Mouse (Mus musculus): ENCODE results near the gene Spint3. TPM values are rescaled to one million over a fixed set of nuclear protein-coding genes. Genes with fewer than 3 reads are reported as not detected.
A peak's percentile ranks its signal among the peaks of the same experiment; 100 is the strongest.

Spint3 gene
- total and polyA plus RNA-seq, 3 experiments, result not detected

DNA sequence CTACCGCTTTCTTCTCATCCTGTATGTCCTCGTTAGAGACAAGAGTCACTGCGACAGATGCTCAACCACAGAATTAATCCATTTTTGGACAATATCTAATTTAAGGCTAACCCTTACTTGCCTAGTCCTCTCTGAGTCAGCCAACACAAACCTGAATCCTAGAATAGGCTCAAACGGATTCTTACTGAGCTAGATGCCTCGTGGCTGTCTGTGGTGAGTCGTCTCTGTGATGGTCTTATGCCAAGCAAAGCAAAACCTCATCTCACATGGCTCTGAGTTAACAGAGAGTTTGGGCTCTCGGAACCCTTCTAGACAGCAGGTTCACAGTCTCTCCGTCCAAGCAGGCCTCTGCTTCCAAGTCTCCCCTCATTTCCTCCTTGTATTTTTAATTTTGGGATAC is 31.2 kb upstream of the Spint3 start:
- no peaks in the 10 kb centered on the region for H3K4me1 ChIP-seq (ENCODE audit: control insufficient read depth in 1 of 2, insufficient read depth in 2 of 2)
- no peak overlapping the region for H3K9ac ChIP-seq (ENCODE audit: insufficient read depth, low read depth)
- no peaks in the 10 kb centered on the region for H3K79me2 ChIP-seq (replicated peaks; ENCODE audit: control insufficient read depth, extremely low read depth, insufficient read depth, poor library complexity, severe bottlenecking)
- in situ Hi-C loops (cut with MboI; ENCODE audit: low pct_ligation_motif_present, low pct_unique_long_range_greater_than_20kb, low sequenced_read_pairs), result loop anchor here (10.0 kb wide), 1 partner anchor 50 kb away; the partner anchor contains the start of genes Wfdc10 and Wfdc9
- no peak for TF ChIP-seq EP300 (IDR thresholded peaks at IDR 0.05; ENCODE audit: low read length)
- no peak for TF ChIP-seq CTCF (conservative IDR thresholded peaks at IDR 0.05 in 1 of 2, IDR thresholded peaks at IDR 0.05 in 1 of 2; ENCODE audit: low read depth in 2 of 2, low read length in 2 of 2)
- no peak for TF ChIP-seq TCF12 (IDR thresholded peaks at IDR 0.05; ENCODE audit: low read depth, low read length)
- TF ChIP-seq RCOR1 (conservative IDR thresholded peaks at IDR 0.05; ENCODE audit: low read depth, low read length), result no peak
- DNase-seq (ENCODE audit: extremely low read depth), result no peak
- no peak overlapping the region for H3K27ac ChIP-seq (ENCODE audit: insufficient read depth, low read depth)
- H3K9me3 ChIP-seq (replicated peaks; ENCODE audit: low read length), result peaks cover 11% of the 10 kb centered on the region
- no peaks in the 10 kb centered on the region for H3K36me3 ChIP-seq (replicated peaks in 1 of 2; ENCODE audit: control insufficient read depth in 1 of 2, insufficient read depth in 1 of 2, low read length in 1 of 2)
- dilution Hi-C loops (cut with MboI; ENCODE audit: extremely low pct_ligation_motif_present, extremely low pct_unique_long_range_greater_than_20kb, low sequenced_read_pairs), result no loop called here
- H3K4me3 ChIP-seq (replicated peaks in 1 of 3; ENCODE audit: low read depth in 2 of 3, low read length in 2 of 3, poor library complexity in 1 of 3), result no peak overlapping the region
- no peak overlapping the region for H3K4me2 ChIP-seq (ENCODE audit: insufficient read depth, low read depth, poor library complexity, severe bottlenecking)
- peaks cover 77% of the 10 kb centered on the region for H3K27me3 ChIP-seq (replicated peaks)

- H3K4me1 ChIP-seq (ENCODE audit: control insufficient read depth in 1 of 2, insufficient read depth in 2 of 2), result no peaks in the 10 kb centered on the region
- peaks cover 11% of the 10 kb centered on the region for H3K9me3 ChIP-seq (replicated peaks; ENCODE audit: low read length)
- no peaks in the 10 kb centered on the region for H3K36me3 ChIP-seq (replicated peaks in 1 of 2; ENCODE audit: control insufficient read depth in 1 of 2, insufficient read depth in 1 of 2, low read length in 1 of 2)
- in situ Hi-C loops (cut with MboI; ENCODE audit: low pct_ligation_motif_present, low pct_unique_long_range_greater_than_20kb, low sequenced_read_pairs), result loop anchor here (10.0 kb wide), 1 partner anchor 51 kb away; the partner anchor contains the start of genes Wfdc10 and Wfdc9
- no peak overlapping the region for H3K4me3 ChIP-seq (replicated peaks in 1 of 3; ENCODE audit: low read depth in 2 of 3, low read length in 2 of 3, poor library complexity in 1 of 3)
- dilution Hi-C loops (cut with MboI; ENCODE audit: extremely low pct_ligation_motif_present, extremely low pct_unique_long_range_greater_than_20kb, low sequenced_read_pairs), result no loop called here
- H3K9ac ChIP-seq (ENCODE audit: insufficient read depth, low read depth), result no peak overlapping the region
- H3K27ac ChIP-seq (ENCODE audit: insufficient read depth, low read depth), result no peak overlapping the region
- H3K4me2 ChIP-seq (ENCODE audit: insufficient read depth, low read depth, poor library complexity, severe bottlenecking), result no peak overlapping the region
- H3K27me3 ChIP-seq (replicated peaks), result peaks cover 71% of the 10 kb centered on the region
- TF ChIP-seq CTCF (conservative IDR thresholded peaks at IDR 0.05 in 1 of 2, IDR thresholded peaks at IDR 0.05 in 1 of 2; ENCODE audit: low read depth in 2 of 2, low read length in 2 of 2) (peak in 1 of 2 experiments; percentile 22; a peak in 1 of 4 replicates), IRF4 (IDR thresholded peaks at IDR 0.05; ENCODE audit: low read depth, low read length) (no peak), RCOR1 (conservative IDR thresholded peaks at IDR 0.05; ENCODE audit: low read depth, low read length) (no peak)
- DNase-seq (ENCODE audit: extremely low read depth), result no peak
- H3K79me2 ChIP-seq (replicated peaks; ENCODE audit: control insufficient read depth, extremely low read depth, insufficient read depth, poor library complexity, severe bottlenecking), result no peaks in the 10 kb centered on the region
These were observed 30.2 kb upstream of the Spint3 start for GRCm38 (mm10) chr2:164603482-164603881.

- Histone ChIP-seq H3K4me2 (ENCODE audit: insufficient read depth, low read depth, poor library complexity, severe bottlenecking) (no peak overlapping the region), H3K4me1 (ENCODE audit: control insufficient read depth in 1 of 2, insufficient read depth in 2 of 2) (0 out of 4 replicates have a peak, but pooled peaks cover 0 to 2% of the 10 kb centered on the region in 2 experiments), H3K27ac (ENCODE audit: insufficient read depth, low read depth) (no peak overlapping the region), H3K9me3 (replicated peaks; ENCODE audit: low read length) (peaks cover 11% of the 10 kb centered on the region), H3K79me2 (replicated peaks; ENCODE audit: control insufficient read depth, extremely low read depth, insufficient read depth, poor library complexity, severe bottlenecking) (no peaks in the 10 kb centered on the region), H3K27me3 (replicated peaks) (peaks cover 67% of the 10 kb centered on the region), H3K36me3 (replicated peaks in 1 of 2; ENCODE audit: control insufficient read depth in 1 of 2, insufficient read depth in 1 of 2, low read length in 1 of 2) (no peaks in the 10 kb centered on the region), H3K9ac (ENCODE audit: insufficient read depth, low read depth) (no peak overlapping the region), H3K4me3 (replicated peaks in 1 of 3; ENCODE audit: low read depth in 2 of 3, low read length in 2 of 3, poor library complexity in 1 of 3) (no peak overlapping the region)
- dilution Hi-C loops (cut with MboI; ENCODE audit: extremely low pct_ligation_motif_present, extremely low pct_unique_long_range_greater_than_20kb, low sequenced_read_pairs) (no loop called here), in situ Hi-C loops (cut with MboI; ENCODE audit: low pct_ligation_motif_present, low pct_unique_long_range_greater_than_20kb, low sequenced_read_pairs) (loop anchor here (10.0 kb wide), 1 partner anchor 55 kb away; the partner anchor contains the start of genes Wfdc10 and Wfdc9)
- TF ChIP-seq CTCF (conservative IDR thresholded peaks at IDR 0.05 in 1 of 2, IDR thresholded peaks at IDR 0.05 in 1 of 2; ENCODE audit: low read depth in 2 of 2, low read length in 2 of 2) (peak in 1 of 2 experiments; percentile 29; a peak in 3 of 4 replicates), SMC3 (IDR thresholded peaks at IDR 0.05; ENCODE audit: low read depth, low read length) (no peak), RAD21 (IDR thresholded peaks at IDR 0.05; ENCODE audit: low read depth, low read length) (no peak), JUN (IDR thresholded peaks at IDR 0.05; ENCODE audit: insufficient read depth, low read depth, low read length) (no peak)
- DNase-seq (ENCODE audit: extremely low read depth), result no peak
These were observed 26.9 kb upstream of the Spint3 start for GRCm38 (mm10) chr2:164600179-164600578.

Data from CH12.LX (cell line).